Mouse (Mus musculus) brain, embryonic 14.5 days (tissue): Measurements from ENCODE around the gene Steap1. TPM values are rescaled to one million over a fixed set of nuclear protein-coding genes. Genes with fewer than 3 reads are reported as not detected.

ENCODE experiments used
- DNase-seq: peaks from one replicate; pipeline ENCODE4 v3.0.0-alpha.2; 2011; ENCODE audit warnings: low read depth
- CTCF ChIP-seq: fragments of 200-500 bp; IDR thresholded peaks from 2 replicates; pipeline ENCODE4 v1.5.1; 2012; ENCODE audit warnings: inconsistent platforms, mild to moderate bottlenecking, moderate library complexity, borderline replicate concordance; ENCODE audit not compliant: insufficient read depth, insufficient read length; ENCODE audit errors: extremely low read depth
- POLR2A ChIP-seq: fragments of 200-500 bp; IDR thresholded peaks from 2 replicates; pipeline ENCODE4 v1.6.1; 2012; ENCODE audit warnings: mild to moderate bottlenecking, inconsistent platforms, borderline replicate concordance; ENCODE audit not compliant: poor library complexity, insufficient read depth, insufficient read length, severe bottlenecking; ENCODE audit errors: extremely low read depth
- polyA plus RNA-seq: library from polyadenylated mRNA; depleted of rRNA; stranded (reverse); fragments of >200 nt; gene quantifications from 2 replicates; pipeline ENCODE4 v1.2.3, GENCODE M21; 2012; rRNA removed

The Steap1 gene
- polyA plus RNA-seq, 1 experiment: 0.82 TPM

DNA sequence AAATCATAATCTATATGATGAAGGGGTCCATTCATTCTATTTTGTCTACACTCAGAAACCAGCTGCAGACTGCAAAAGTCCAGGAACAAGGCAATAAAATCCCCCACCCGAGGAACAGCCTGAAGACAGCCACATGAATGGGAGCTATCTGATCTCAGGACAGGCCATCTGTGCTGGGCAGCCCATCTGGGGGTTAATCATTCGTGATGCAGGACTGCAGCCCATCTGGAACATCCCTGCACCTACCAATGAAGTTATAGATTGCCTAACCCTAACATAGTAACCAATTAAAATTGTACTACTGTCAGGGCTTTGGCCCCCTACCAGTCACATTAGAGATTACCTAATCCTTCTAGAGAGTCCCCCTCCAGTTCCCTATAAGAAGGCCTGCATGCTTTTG, 44.1 kb downstream of the Steap1 start:
- no peak for DNase-seq
- TF ChIP-seq CTCF: no peak
- no peak for TF ChIP-seq POLR2A

- no peak for DNase-seq
- TF ChIP-seq CTCF (no peak), POLR2A (no peak)
These were observed 48.7 kb downstream of the Steap1 start for GRCm38 (mm10) chr5:5700386-5700785.

GRCm38 (mm10) chr5:5698830-5699229, 50.3 kb downstream of the Steap1 start:
- TF ChIP-seq POLR2A (no peak), CTCF (no peak)
- DNase-seq: no peak

GRCm38 (mm10) chr5:5695401-5695942, 53.7 kb downstream of the Steap1 start:
- no peak for TF ChIP-seq CTCF
- TF ChIP-seq POLR2A: no peak
- DNase-seq: no peak

- peak; percentile 48; the same call in 1 of the 2 replicates for TF ChIP-seq POLR2A
- TF ChIP-seq CTCF: no peak
- peak; percentile 74 for DNase-seq
These were observed 55.0 kb downstream of the Steap1 start, which contains the start of gene Steap2 for GRCm38 (mm10) chr5:5693956-5694653. Steap2 (minus strand) TSS chr5:5694578.

DNA sequence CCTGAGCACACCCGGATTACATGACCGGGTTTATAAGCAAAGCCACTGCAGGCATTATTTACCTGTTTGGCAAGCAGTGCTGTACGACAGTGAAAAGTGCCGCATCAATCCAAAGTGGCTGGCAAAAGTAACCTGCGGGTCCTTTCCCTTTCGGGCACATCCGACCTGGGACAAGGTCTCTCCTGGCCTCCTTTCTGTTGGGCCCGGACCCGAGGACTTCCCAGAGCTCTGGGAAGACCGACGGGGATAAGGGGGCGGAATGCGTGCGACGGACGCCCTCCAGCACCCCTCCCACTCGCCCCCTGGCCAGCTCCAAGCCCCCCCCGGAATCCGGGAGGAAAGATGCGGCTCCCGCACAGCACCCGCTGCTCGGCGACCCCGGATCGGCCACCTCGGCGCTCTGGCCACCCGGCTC, 55.6 kb downstream of the Steap1 start:
- peak; percentile 49 for DNase-seq
- TF ChIP-seq CTCF: no peak
- no peak for TF ChIP-seq POLR2A

- TF ChIP-seq POLR2A (no peak), CTCF (no peak)
These were observed 56.9 kb downstream of the Steap1 start for GRCm38 (mm10) chr5:5692167-5692738.

GRCm38 (mm10) chr5:5688945-5689540, 60.1 kb downstream of the Steap1 start:
- no peak for DNase-seq
- TF ChIP-seq POLR2A (no peak), CTCF (no peak)

More at GRCm38 (mm10) chr5:5692167-5692738, 56.9 kb downstream of the Steap1 start:
- no peak for DNase-seq

- TF ChIP-seq CTCF (no peak), POLR2A (no peak)
- DNase-seq: no peak
These were observed 60.9 kb downstream of the Steap1 start for GRCm38 (mm10) chr5:5688228-5688627.

DNA sequence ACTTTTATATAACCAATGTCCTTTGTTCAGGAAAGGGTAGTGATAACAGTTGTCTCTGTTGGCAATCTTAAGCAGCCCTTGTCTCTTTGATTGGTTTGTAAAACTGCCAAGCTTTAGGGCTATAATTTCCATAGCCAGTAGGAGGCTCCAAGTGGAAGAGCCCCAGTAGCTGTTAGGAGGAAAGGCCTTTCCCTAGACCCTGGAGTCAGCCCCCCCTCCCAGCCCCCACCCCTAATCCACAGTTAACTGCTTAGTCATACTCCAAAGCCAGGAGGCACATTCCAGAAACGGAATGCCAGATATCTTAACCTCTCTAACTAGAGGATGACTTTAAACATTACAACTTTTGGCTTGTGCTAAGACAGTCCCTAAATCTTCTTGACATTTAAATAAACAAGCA, 62.2 kb downstream of the Steap1 start:
- TF ChIP-seq CTCF (no peak), POLR2A (no peak)
- no peak for DNase-seq

Other genes starting within 250 kb of the Steap1 start
- 22.4 and 23.8 TPM in 2 replicates for gene Cldn12, start 234.4 kb downstream of the Steap1 start, polyA plus RNA-seq
- 17.9 and 18.0 TPM in 2 replicates for gene Gtpbp10, start 189.8 kb downstream of the Steap1 start, polyA plus RNA-seq
- gene Gm8773, start 175.5 kb downstream of the Steap1 start, polyA plus RNA-seq: 6.3 and 6.8 TPM in 2 replicates
- 9.2 and 9.9 TPM in 2 replicates for gene Cfap69, start 85.1 kb downstream of the Steap1 start, polyA plus RNA-seq
- 2.4 and 3.5 TPM in 2 replicates for gene Steap2, start 54.7 kb downstream of the Steap1 start, polyA plus RNA-seq